Mouse (Mus musculus) left cerebral cortex, adult 18-20 months (tissue): Measurements from ENCODE around the gene Usp6nl. TPM values are rescaled to one million over a fixed set of nuclear protein-coding genes. Genes with fewer than 3 reads are reported as not detected.

Experiments used
- DNase-seq, 2 experiments: peaks; one replicate each; pipeline ENCODE4 v3.0.0; 2021 to 2022; ENCODE audit warnings: low spot score in 2 of 2, mixed read lengths in 1 of 2
- long read RNA-seq, 2 experiments: library from polyadenylated mRNA; stranded (forward); transcript quantifications; one replicate each; pipeline ENCODE4 v2.0.0; 2021
- total RNA-seq, 2 experiments: library from RNA; stranded (reverse); gene quantifications; 2 replicates each; pipeline ENCODE4 v1.2.3; 2021

The Usp6nl gene
- total RNA-seq = 10 to 100 TPM; 18.8 to 20.1 TPM
- long read RNA-seq, experiment 1, full-length matches to known transcripts = 4 of 16 reads
- long read RNA-seq, experiment 1, partial matches to known transcripts = 0 of 16 reads
- long read RNA-seq, experiment 1, other reads (novel, unspliced or antisense) = 12 of 16 reads
- long read RNA-seq, experiment 2, full-length matches to known transcripts = 5 of 9 reads
- long read RNA-seq, experiment 2, partial matches to known transcripts = 3 of 9 reads
- long read RNA-seq, experiment 2, other reads (novel, unspliced or antisense) = 1 of 9 reads

- DNase-seq = peak; percentile 69 to 86
Measured at GRCm38 (mm10) chr2:6322376-6322901, at the start of gene Usp6nl. TSS of gene Usp6nl (plus strand) at chr2:6322667.

DNA sequence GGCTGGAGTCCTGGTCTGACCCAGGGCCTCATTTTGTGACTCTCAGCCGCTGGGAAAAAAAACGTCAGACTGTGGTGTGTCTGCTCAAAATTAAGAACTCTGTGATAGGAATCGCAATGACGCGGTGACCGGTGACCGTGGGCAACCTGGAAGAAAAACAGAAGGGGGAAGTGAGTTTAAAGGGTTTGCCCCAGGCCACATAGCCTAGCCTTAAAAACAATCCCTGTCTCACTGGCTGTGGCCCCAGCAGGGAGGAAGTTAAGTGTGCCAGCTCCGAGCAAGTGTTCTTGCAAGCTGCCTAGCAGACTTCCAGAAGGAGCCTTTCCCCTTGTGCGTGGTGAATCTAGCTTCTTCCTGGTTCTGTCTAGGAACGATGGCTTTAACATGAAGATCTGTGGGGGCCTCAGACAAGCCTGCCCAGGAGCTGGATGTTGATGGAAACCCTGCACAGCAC, 49.0 kb upstream of the Usp6nl start:
- DNase-seq = no peak

DNA sequence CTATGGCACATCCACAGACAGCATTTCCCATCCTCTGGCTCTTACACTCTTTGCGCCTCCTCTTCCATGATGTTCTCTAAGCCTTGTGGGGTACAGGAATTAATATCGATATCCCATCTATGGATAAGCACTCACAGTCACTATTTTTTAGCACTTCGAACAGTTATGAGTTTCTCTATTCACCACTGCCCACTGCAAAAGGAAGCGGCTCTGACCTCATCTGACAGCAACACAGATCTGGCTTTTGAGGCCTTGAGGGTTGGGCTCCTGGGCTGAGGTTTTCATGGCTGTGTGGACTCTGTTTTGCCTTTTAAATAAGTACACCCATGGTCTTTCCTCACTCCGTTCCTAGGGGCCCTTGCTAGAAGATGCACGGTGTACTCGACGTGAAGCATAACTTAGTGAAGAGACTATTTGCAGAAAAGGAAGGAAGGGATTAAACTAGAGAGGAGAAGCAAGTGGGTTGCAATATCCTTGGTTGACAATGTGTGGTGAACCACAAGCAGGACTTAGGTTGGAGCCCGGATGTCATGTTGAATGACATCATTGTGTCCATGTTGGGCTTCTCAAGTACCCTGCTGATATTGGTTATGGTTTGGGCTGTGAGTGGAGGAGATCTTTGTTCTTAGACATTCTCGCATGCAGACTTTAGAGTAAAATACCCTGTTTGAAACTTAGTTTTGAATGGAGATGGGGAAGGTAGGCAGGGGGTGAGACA, 43.5 kb upstream of the Usp6nl start:
- no peak for DNase-seq

DNA sequence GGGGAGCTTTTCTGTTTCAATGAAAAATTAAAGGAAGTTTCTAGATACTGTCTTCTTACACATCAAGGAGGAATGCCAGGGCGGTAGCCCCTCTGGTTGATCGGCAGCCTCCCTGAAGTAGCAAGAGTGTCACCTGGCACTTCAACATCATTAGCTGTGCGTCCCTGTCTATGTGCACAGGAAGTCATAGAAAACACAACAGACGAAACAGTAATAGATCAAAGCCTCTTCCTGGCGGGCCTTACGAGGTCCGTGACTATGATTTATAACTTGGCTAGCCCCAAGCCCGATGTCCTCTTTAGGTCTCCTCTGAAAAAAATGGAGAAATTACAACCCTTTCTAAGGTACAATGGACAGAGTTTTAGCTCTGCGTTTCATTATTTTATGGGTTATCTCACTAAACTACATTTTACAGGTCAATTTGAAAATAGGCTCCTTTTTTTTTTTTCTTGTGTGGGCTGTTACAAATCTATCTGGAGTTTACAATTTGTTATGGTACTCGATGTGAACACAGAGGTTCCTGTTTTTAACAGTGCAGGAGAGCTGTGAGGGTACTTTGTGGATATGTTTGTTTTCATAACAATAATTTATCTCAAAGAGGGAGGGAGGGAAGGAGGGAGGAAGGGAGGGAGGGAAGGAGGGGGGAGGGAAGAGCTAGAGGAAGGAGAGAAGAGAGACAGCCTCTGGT, 42.7 kb upstream of the Usp6nl start:
- DNase-seq = no peak

DNA sequence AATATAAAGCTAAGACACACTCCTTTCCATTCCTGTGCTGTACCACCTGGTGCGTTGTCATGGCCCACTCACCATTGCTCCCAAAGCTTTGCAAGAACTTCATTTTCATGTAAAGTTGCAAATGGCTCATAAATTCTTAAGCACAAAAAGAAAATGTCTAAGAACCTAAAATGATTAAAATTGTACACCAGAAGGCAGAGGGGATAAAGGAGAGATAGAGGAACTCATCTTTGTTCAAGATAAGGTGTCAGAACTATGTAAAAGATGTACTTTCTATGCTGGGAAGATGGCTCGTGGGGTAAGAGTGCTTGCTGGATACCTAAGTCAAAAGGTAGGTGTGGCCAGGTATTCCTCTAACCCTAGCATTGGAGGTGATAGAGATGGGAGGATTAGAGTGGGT, 38.9 kb upstream of the Usp6nl start:
- no peak for DNase-seq

DNA sequence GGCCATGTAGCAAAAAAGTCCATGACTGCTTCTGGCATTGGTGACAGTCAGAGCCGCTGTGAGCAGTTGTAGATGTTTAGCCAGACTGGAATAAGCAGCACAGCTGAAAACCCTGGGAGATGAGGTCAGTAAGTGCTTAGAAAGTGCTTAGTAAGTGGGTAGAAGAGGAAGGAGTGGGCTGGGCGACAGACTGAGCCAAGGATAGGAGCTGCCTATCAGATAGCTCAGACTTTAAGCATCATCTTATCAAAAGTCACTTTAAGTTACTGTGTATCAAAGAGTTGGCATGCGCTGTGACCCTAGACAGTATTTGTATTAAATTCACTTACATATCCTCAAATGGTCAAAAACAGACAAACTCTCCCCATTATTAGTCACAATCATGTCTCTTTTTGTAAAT, 37.7 kb upstream of the Usp6nl start:
- DNase-seq = no peak

DNA sequence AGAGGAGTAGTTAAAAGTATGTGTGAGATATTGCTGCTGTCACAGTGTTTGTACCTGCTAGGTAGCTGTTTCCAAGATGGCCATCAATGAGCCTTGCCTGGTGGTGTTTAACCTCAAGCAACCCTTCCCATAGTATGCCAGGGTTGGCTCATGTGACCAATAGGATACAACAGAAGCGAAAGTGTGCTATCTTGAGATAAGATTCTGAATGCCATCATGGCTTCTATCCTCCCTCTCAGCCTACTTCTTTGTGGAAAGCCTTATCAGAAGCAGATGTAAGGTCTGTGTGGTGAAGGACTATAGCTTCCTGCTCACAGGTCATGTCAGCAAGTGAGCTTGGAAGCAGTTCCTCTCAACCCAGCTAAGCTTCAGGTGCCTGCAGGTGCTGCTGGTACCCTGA, 36.7 kb upstream of the Usp6nl start:
- no peak for DNase-seq

GRCm38 (mm10) chr2:6293825-6294444, 28.5 kb upstream of the Usp6nl start:
- no peak for DNase-seq

DNA sequence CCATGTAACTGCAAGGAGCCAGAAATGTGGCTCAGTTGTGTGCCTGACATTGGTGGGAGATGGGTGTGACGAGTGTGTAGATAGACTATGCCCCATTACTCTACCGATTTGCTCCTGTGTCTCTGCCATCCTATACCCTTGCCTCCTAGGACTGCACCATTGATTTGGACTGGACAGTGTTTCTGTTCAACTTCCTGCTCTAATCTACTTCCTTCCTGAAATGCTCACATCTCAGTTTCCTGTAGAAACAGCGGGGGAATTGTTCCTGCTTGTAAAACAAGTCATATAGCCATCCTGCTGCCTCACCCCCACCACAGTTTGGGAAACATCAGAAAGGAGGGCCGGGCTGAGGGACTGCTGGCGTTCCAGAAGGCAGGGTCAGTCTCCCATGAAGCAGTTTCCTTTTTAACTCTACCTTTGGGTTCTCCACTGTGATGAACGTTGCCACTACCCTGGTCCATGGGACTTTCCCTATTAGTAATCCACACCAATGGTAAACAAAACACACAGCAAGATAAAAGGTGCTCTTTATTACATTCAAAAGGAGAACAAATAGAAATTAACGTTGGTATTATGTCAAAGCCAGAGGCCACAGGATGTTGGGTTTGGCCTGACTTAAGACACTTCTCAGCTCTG, 27.4 kb upstream of the Usp6nl start:
- no peak for DNase-seq

DNA sequence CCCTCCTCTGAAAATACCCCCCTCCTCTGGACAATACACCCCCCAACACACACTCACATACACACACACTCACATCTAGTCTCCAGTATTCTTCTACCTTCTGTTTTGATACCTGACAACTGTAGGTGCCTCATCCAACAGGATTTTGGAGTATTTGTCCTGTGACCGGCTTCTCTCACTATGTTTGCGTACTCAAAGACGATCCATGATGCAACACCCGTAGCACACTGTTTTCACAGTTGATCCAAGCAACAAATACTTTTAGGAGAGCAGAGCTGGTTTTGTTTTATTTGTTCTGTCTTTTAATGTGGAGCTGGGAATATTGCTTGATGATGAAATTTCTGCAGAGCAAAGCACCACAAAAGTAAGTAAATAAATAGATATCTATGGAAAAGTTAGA, 17.7 kb upstream of the Usp6nl start:
- DNase-seq = no peak

GRCm38 (mm10) chr2:6306861-6307260, 15.6 kb upstream of the Usp6nl start:
- no peak for DNase-seq

- no peak for DNase-seq
Measured at GRCm38 (mm10) chr2:6309373-6309821, 13.1 kb upstream of the Usp6nl start.

DNA sequence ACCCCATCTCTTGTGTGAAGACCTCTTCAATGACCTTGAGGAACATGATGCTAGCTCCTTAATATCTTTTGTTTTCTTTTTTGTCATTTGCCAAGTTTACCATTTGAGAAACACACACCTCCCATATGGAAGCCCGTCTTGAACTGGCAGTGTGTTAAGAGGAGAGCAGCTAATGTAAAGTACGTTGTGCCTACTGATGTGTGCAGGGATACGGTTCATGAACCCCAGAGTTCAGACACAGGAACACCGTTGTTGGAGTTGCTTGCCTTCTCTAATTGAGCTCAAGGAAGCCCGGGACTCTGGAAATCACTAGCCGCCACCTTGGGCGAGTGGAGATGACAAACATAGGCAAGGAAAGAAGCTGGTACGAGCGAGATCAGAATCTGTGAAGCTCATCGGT, 9.7 kb upstream of the Usp6nl start:
- DNase-seq = no peak

DNA sequence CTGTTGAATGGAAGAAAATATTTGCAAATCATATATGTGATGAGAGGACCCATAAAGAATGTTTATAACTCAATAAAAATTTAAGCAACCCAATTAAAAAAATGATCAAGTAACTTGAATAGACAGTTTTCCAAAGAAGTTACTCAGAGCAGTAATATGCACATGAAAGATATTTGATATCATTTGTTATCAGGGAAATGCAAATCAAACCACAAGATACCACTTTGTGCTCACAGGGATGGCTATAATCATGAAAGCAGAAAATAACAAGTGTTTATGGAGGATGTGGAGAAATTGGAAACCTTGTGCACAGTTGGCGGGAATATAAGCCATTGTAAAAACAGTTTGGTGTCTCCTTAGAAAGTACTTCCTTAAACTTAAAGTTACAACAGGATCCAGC, 8.7 kb upstream of the Usp6nl start:
- DNase-seq = no peak

GRCm38 (mm10) chr2:6320153-6320552, 2.3 kb upstream of the Usp6nl start:
- DNase-seq = no peak

- DNase-seq = no peak
Measured at GRCm38 (mm10) chr2:6321769-6322375, 595 bp upstream of the Usp6nl start.

DNA sequence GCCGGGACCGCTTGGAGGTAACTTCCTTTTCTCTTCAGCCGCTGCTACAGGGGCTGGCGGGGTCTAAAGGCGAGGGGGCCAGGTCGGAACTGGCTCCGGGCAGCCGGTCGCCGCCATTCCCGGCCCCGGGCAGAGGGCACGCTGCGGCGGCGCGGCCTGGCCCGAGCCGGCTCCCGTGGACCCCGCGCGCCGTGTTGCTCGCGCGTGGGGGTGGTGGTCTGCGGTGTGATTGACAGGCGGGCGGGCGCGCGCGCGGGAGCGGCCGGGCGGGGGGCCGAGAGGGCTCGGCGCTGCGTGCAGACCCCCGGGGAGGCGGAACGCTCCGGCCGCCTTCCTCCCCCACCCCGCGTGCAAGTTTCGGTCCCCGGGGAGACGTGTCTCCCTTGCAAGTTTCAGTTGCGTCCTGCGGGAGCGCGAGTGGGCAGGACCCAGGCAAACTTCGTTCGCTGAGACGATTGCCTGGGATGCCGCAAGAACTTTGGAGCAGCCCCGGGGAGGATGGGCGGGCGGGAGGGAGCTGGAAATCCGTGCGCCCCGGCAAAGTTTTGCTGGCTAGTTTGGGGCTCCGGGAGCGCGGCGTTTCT, 563 bp downstream of the Usp6nl start:
- peak; percentile 26 to 36 for DNase-seq

DNA sequence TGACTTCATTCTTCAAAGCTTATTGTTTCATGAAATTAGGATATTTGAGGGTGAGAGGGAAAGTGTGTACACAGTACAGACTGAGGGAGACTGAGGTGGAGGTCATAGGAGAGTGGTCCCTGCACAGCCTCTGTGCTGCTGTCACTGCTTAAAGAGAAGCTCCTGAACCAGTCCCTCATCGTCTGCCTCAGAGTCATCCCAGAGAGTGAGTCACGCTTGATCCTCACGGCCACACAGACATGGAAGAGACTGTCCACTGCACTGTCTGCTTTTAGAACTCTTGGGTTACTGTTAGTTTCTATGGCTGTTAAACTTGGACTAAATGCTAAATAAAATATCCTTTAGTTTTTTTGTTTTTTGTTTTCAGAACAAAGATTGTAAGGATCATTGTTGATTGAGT, 3.2 kb downstream of the Usp6nl start:
- DNase-seq = no peak

DNA sequence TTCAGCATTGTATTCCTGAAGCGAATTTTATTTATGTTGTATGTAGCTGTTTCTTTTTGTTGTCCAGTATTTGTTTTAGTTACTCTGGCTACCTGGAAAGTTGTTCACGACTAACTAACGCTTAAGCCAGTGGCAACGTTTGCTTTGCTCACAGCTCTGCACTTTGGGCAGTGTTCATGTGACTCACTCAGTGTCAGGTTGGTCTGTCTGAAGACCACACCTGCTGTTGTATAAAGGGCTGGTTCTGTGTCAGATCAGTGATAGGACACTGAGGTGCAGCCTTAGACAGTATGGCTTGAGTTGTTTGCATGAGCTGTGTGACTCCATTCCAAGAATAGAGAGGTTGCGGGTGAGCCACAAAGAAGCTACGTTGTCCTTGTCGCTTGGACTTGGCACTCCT, 6.5 kb downstream of the Usp6nl start:
- DNase-seq = no peak

GRCm38 (mm10) chr2:6330756-6331155, 8.3 kb downstream of the Usp6nl start:
- DNase-seq = no peak
